Mouse (Mus musculus): ENCODE measurements around the gene Heatr6. TPM values are rescaled to one million over a fixed set of nuclear protein-coding genes. Genes with fewer than 3 reads are reported as not detected.

Gene Heatr6
- polyA plus RNA-seq, 1 experiment: 35.0 TPM

DNA sequence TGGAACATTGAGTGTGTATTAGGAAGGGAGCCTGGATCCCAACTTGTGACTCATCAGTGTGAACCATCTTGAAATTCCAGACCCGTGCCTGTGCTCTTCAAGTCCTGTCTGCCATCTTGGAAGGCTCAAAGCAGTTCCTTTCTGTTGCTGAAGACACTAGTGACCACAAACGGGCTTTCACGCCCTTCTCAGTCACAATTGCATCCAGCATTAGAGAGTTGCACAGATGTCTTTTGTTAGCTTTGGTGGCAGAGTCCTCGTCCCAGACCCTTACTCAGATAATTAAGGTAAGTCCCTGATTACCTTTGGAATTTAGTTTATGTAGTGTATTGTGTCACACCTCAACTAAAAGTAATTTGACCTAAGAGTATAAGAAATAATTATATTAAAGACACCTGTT is 15.5 kb downstream of the Heatr6 start:
- H3K27ac ChIP-seq (ENCODE audit: control insufficient read depth, insufficient read depth, low read length): no peak overlapping the region
- H3K27me3 ChIP-seq (ENCODE audit: control insufficient read depth, insufficient read depth, low read length): no peaks in the 10 kb centered on the region
- TF ChIP-seq POLR2A (IDR thresholded peaks at IDR 0.05; ENCODE audit: control insufficient read depth, extremely low read depth, insufficient read depth, low read length, poor library complexity): no peak
- no peak for TF ChIP-seq CTCF (IDR thresholded peaks at IDR 0.05; ENCODE audit: borderline replicate concordance, control insufficient read depth, extremely low read depth, insufficient read depth, low read length, poor library complexity)
- WGBS: 93% methylated on average over 4 of the region's 4 CpGs
- H3K4me1 ChIP-seq (replicated peaks; ENCODE audit: control insufficient read depth, insufficient read depth, low read length): no peaks in the 10 kb centered on the region
- H3K4me3 ChIP-seq (ENCODE audit: control insufficient read depth, insufficient read depth, low read length): no peak overlapping the region
- no peak for DNase-seq
- H3K36me3 ChIP-seq (ENCODE audit: control insufficient read depth, insufficient read depth, low read length): peaks cover 72% of the 10 kb centered on the region

DNA sequence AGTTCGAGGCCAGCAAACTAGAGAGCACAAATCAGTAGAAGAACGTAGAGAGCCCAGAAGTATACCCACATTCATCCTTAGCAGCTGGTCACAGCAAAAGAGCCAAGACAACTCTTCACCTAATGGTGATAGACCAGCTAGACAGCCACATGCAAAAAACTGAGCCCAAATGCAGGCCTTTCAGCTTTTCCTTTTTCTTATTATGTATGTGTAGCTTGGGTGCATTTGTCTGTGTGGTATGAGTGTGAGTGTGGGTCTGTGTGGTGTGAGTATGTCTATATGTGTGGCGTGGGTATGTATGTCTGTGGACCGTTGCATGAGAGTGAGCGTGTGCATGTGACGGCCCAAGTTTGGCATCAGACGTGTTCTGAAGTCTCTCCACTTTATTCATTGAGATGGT is 17.5 kb downstream of the Heatr6 start:
- H3K4me3 ChIP-seq (ENCODE audit: control insufficient read depth, insufficient read depth, low read length): no peak overlapping the region
- H3K27me3 ChIP-seq (ENCODE audit: control insufficient read depth, insufficient read depth, low read length): no peaks in the 10 kb centered on the region
- H3K36me3 ChIP-seq (ENCODE audit: control insufficient read depth, insufficient read depth, low read length): peaks cover 74% of the 10 kb centered on the region
- WGBS: 96% methylated on average over 7 of the region's 7 CpGs
- H3K27ac ChIP-seq (ENCODE audit: control insufficient read depth, insufficient read depth, low read length): no peak overlapping the region
- H3K4me1 ChIP-seq (replicated peaks; ENCODE audit: control insufficient read depth, insufficient read depth, low read length): no peaks in the 10 kb centered on the region
- no peak for TF ChIP-seq CTCF (IDR thresholded peaks at IDR 0.05; ENCODE audit: borderline replicate concordance, control insufficient read depth, extremely low read depth, insufficient read depth, low read length, poor library complexity)
- no peak for TF ChIP-seq POLR2A (IDR thresholded peaks at IDR 0.05; ENCODE audit: control insufficient read depth, extremely low read depth, insufficient read depth, low read length, poor library complexity)
- no peak for DNase-seq

DNA sequence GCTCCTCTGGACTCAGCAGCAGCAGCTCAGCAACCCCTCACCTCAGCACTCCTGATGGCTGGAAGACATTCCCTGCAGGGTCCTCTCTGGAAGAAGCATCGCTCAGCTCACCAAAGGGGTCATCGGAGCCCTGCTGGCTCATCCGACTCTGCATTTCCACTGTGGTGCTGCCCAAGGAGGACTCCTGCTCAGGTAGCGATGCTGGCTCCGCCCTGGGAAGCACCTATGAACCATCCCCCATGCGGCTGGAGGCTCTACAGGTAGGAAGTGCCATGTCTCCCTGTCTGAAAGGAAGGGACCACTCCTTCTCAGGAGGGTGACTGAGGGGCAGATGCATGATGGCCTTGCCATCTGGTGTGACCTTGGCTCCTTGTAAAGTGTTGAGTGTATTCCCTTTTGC is 18.8 kb downstream of the Heatr6 start:
- Histone ChIP-seq H3K27ac (ENCODE audit: control insufficient read depth, insufficient read depth, low read length) (no peak overlapping the region), H3K4me1 (replicated peaks; ENCODE audit: control insufficient read depth, insufficient read depth, low read length) (no peaks in the 10 kb centered on the region), H3K27me3 (ENCODE audit: control insufficient read depth, insufficient read depth, low read length) (no peaks in the 10 kb centered on the region), H3K4me3 (ENCODE audit: control insufficient read depth, insufficient read depth, low read length) (no peak overlapping the region), H3K36me3 (ENCODE audit: control insufficient read depth, insufficient read depth, low read length) (peaks cover 74% of the 10 kb centered on the region)
- 99% methylated on average over 6 of the region's 6 CpGs for WGBS
- TF ChIP-seq CTCF (IDR thresholded peaks at IDR 0.05; ENCODE audit: borderline replicate concordance, control insufficient read depth, extremely low read depth, insufficient read depth, low read length, poor library complexity) (no peak), POLR2A (IDR thresholded peaks at IDR 0.05; ENCODE audit: control insufficient read depth, extremely low read depth, insufficient read depth, low read length, poor library complexity) (no peak)
- DNase-seq: no peak

DNA sequence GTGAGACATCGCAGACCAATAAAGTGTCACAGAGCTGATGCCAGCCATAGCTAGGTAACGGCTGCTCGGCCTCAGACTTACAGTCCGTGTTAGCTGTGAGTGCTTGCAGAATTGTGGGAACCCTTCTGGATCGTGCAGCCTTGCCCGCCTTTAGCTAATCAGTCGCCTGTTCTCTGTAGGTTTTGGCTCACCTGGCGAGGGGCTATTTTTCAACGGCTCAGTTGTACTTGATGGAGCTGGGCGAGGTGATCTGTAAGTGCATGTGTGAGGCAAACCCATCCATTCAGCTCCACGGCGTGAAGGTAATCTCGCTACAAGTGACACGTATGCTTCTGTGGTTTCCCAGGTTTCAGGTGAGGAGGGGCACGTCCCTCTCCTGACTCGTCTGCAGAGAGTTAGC is 20.2 kb downstream of the Heatr6 start:
- Histone ChIP-seq H3K4me1 (replicated peaks; ENCODE audit: control insufficient read depth, insufficient read depth, low read length) (no peaks in the 10 kb centered on the region), H3K27me3 (ENCODE audit: control insufficient read depth, insufficient read depth, low read length) (no peaks in the 10 kb centered on the region), H3K36me3 (ENCODE audit: control insufficient read depth, insufficient read depth, low read length) (peaks cover 69% of the 10 kb centered on the region), H3K4me3 (ENCODE audit: control insufficient read depth, insufficient read depth, low read length) (no peak overlapping the region), H3K27ac (ENCODE audit: control insufficient read depth, insufficient read depth, low read length) (no peak overlapping the region)
- no peak for DNase-seq
- no peak for TF ChIP-seq CTCF (IDR thresholded peaks at IDR 0.05; ENCODE audit: borderline replicate concordance, control insufficient read depth, extremely low read depth, insufficient read depth, low read length, poor library complexity)
- TF ChIP-seq POLR2A (IDR thresholded peaks at IDR 0.05; ENCODE audit: control insufficient read depth, extremely low read depth, insufficient read depth, low read length, poor library complexity): no peak
- 96% methylated on average over 16 of the region's 16 CpGs for WGBS

DNA sequence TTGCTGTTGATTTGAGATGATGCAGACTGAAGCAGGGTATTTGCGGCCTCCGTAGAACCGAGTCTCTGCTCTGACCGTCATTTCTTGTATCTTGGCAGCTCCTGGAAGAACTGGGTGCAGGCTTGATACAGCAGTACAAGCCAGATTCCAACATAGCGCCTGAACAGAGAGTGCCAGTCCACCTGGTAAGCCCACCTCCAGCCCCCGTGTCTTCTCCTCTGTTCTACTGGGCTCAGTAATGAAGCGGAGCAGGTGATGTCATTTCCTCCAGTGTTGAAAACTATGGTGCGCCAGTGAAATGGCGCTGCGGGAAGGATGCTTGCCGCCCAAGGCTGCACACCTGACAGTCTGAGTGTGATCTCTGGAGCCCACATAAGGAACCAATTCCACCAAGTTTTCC is 20.8 kb downstream of the Heatr6 start:
- H3K4me3 ChIP-seq (ENCODE audit: control insufficient read depth, insufficient read depth, low read length): no peak overlapping the region
- no peaks in the 10 kb centered on the region for H3K27me3 ChIP-seq (ENCODE audit: control insufficient read depth, insufficient read depth, low read length)
- H3K36me3 ChIP-seq (ENCODE audit: control insufficient read depth, insufficient read depth, low read length): peaks cover 69% of the 10 kb centered on the region
- H3K4me1 ChIP-seq (replicated peaks; ENCODE audit: control insufficient read depth, insufficient read depth, low read length): no peaks in the 10 kb centered on the region
- no peak for TF ChIP-seq CTCF (IDR thresholded peaks at IDR 0.05; ENCODE audit: borderline replicate concordance, control insufficient read depth, extremely low read depth, insufficient read depth, low read length, poor library complexity)
- DNase-seq: no peak
- WGBS: 98% methylated on average over 11 of the region's 11 CpGs
- H3K27ac ChIP-seq (ENCODE audit: control insufficient read depth, insufficient read depth, low read length): no peak overlapping the region

DNA sequence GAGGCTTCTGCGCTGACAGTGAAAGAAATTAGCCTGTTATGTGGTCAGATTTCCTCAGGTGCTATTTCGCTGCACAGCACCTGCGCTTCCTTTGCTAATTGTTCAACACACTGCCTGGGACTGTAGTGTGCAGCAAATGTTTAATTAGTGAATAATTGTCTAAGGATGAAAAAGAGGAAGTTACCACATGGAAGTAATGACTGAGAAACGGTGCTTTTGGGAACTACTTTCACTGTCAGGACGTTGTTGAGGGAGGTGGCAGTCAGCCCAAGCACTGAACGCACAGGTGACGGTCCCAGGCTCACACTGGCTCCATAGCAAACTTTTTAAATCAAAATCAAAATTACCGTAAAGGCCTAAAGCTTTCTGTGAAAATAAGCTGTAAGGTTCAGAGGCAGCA is 23.3 kb downstream of the Heatr6 start:
- Histone ChIP-seq H3K27me3 (ENCODE audit: control insufficient read depth, insufficient read depth, low read length) (no peaks in the 10 kb centered on the region), H3K27ac (ENCODE audit: control insufficient read depth, insufficient read depth, low read length) (no peak overlapping the region), H3K4me3 (ENCODE audit: control insufficient read depth, insufficient read depth, low read length) (no peak overlapping the region), H3K4me1 (replicated peaks; ENCODE audit: control insufficient read depth, insufficient read depth, low read length) (no peaks in the 10 kb centered on the region), H3K36me3 (ENCODE audit: control insufficient read depth, insufficient read depth, low read length) (peaks cover 84% of the 10 kb centered on the region)
- DNase-seq: no peak
- WGBS: 67% methylated on average over 8 of the region's 8 CpGs
- no peak for TF ChIP-seq CTCF (IDR thresholded peaks at IDR 0.05; ENCODE audit: borderline replicate concordance, control insufficient read depth, extremely low read depth, insufficient read depth, low read length, poor library complexity)
- TF ChIP-seq POLR2A (IDR thresholded peaks at IDR 0.05; ENCODE audit: control insufficient read depth, extremely low read depth, insufficient read depth, low read length, poor library complexity): no peak

DNA sequence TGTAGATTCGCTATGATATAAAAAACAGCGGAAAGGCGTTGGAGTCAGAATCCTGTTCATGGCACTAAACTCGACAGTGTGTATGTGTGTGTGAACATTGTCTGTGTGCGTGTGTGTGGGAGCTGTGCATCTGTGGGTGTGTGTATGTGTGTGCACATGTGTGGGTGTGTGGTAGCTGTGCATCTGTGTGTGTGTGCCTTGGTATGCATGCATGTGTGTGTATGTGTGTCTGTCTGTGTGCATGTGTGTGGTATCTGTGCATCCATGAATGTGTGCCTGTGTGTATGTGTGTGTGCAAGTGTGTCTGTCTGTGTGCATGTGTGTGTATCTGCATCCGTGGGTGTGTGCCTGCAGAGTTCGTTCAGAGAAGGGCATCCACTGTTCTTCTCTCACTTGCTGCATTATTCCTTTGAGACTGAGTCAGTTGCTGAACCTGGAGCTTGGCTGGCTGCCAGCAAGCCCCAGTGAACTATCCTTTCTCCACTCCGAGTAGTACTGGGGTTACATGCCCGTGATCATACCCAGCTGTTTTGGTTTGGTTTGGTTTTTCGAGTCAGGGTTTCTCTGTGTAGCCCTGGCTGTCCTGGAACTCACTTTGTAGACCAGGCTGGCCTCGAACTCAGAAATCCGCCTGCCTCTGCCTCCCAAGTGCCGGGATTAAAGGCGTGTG is 30.6 kb downstream of the Heatr6 start:
- no peak for DNase-seq

More for the DNA sequence above, 30.6 kb downstream of the Heatr6 start:
- Histone ChIP-seq H3K27ac (ENCODE audit: control insufficient read depth, insufficient read depth, low read length) (no peak overlapping the region), H3K4me1 (replicated peaks; ENCODE audit: control insufficient read depth, insufficient read depth, low read length) (no peaks in the 10 kb centered on the region; the same call in 1 of the 2 replicates), H3K27me3 (ENCODE audit: control insufficient read depth, insufficient read depth, low read length) (no peaks in the 10 kb centered on the region), H3K36me3 (ENCODE audit: control insufficient read depth, insufficient read depth, low read length) (peaks cover 40% of the 10 kb centered on the region), H3K4me3 (ENCODE audit: control insufficient read depth, insufficient read depth, low read length) (no peak overlapping the region)
- WGBS: 94% methylated on average over 14 of the region's 14 CpGs
- no peak for TF ChIP-seq CTCF (IDR thresholded peaks at IDR 0.05; ENCODE audit: borderline replicate concordance, control insufficient read depth, extremely low read depth, insufficient read depth, low read length, poor library complexity)
- TF ChIP-seq POLR2A (IDR thresholded peaks at IDR 0.05; ENCODE audit: control insufficient read depth, extremely low read depth, insufficient read depth, low read length, poor library complexity): no peak
